Mouse (Mus musculus) A20 (cell line): ENCODE measurements around the gene Gmds.

Experiments
- DNase-seq: peaks from one replicate; pipeline ENCODE4 v3.0.0-alpha.2; 2011; ENCODE audit warnings: low read depth, low spot score

Gene Gmds

GRCm38 (mm10) chr13:31956112-31956511, 382.4 kb downstream of the Gmds start:
- DNase-seq = no peak

DNA sequence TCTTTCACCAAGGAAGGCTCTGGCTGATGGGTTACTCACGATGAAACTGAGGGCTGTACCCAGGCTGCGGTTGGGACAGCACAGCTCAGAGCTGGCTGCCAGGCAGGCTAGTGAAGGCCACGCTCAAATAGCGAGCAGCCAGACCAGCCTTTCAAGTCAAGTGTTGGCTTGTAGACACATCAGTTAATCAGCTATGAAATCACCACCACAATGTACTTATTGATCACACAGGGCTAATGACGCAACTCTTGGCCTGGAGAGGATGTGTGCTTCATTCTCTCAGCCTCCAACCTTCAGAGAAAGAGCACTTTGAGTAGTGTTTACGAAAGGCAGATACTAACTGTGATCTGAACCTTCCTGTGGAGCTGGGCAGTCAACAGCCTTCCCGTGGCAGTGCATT, 383.4 kb downstream of the Gmds start:
- no peak for DNase-seq

DNA sequence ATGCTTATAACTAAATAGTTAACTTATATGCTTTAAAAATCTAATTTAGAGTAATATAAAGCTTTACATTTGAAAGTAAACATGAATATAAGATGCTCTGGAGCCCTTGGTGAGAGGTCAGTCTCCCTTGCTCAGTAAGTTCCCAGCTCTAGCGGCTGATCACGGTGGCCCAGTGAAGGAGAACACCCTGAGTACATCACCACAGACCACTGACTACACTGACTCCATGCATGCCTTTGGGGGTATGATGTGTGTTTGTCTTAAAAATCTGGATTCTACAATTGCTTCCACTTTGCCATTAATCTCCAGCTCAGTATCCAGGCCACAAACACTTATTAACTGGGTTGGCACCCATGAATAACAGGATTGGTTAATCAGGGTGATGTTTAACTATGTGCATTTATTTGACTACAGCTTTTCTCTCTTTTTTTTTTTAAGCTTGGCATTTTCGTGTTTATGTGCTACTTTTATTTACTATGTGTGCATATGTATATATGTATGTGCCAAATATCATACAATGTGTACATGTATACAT, 393.8 kb downstream of the Gmds start:
- no peak for DNase-seq

DNA sequence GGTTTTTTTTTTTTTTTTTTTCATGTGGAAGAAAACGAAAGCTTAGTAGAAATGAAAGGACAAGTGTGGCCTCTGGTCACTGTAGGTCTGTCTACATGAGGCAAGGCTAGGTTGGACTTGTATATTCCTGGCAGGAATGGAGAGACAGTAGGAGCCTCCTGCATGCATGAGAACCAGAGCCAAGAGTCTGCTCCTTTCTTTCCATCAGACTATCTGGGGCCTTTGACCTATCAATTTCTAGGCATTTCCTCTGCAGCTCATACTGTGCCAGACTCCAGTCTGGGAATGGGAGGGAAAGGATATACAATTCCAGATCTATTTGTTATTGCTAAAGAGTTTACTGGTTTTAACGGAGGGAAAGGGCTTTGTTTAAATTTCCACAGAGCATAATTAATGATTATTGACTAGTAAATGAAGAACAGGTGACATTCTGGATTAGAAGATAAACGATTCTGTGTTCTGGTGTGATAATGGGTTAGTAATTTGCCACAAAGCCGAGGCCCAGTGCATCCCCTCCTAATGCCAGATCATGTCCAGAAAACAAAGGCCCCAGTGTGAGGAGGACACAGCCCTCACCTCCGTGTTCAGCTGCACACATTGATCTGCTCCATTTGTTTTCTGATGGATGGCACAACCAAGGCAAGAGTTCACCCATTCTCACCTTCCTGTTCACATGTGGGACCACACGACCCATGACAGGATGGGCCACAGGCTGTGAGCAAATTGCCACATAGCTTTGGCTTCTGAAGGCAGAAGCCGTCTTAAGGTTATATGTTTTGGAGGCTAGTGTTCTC, 394.9 kb downstream of the Gmds start:
- DNase-seq = no peak

DNA sequence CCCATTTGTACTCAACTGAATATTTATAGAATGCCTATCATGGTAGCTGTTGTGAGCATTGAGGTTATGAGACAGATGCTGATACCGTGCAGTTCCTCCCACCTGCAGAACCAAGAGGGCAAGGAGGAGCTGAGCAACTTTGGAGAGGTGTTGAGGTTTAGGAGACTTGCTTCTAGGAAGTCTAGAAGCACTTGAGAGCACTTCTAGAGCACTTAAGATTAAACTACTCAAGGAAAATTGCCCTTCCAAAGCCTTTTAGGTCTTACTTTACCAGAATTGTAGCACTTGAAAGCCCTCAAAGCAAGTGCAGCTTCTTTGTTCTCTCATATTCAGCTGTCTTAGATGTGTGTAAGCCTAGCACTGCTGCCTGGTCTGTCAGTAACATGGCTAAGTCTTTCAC, 409.2 kb downstream of the Gmds start:
- DNase-seq = no peak

- no peak for DNase-seq
Measured at GRCm38 (mm10) chr13:31926599-31926998, 411.9 kb downstream of the Gmds start.

- no peak for DNase-seq
Measured at GRCm38 (mm10) chr13:31924506-31924905, 414.0 kb downstream of the Gmds start.

DNA sequence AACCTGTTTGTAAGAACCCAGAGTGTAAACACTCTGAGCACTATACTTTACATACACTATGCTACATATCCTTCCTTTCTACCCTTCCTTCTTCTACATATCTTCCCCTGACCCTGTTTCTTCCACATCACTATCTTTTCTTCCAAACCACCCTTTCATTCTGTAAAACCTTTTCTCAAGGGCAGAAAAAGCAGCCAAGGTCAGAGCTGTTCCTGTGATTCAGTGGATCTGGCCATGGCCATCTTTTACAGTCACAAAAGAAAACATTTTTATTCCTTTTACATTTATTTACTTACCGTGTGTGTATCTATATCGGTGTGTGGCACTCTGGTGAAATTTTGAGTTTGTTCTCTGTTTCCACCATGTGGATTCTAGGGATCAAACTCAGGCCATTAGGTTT, 418.8 kb downstream of the Gmds start:
- DNase-seq = no peak

DNA sequence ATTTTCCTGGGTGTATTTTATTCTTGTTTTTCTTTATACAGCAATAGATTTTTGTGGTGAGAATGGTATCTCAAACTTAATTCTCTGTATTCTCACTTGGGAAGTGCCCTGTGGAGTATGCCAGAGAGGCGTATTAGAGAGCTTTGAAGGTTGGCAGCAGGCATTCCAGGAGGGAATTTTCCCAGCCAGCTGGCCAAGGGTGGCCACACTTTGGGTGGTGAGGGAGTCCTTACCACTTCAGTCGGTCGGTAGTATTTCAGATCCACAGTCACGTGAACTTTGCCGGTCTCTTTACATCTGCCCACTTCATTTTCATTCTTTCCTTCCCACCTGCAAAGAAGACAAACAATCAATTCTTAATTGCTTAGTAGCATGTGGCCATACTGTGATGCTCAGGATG, 421.2 kb downstream of the Gmds start:
- DNase-seq = no peak

GRCm38 (mm10) chr13:31915748-31916147, 422.8 kb downstream of the Gmds start:
- DNase-seq = no peak

DNA sequence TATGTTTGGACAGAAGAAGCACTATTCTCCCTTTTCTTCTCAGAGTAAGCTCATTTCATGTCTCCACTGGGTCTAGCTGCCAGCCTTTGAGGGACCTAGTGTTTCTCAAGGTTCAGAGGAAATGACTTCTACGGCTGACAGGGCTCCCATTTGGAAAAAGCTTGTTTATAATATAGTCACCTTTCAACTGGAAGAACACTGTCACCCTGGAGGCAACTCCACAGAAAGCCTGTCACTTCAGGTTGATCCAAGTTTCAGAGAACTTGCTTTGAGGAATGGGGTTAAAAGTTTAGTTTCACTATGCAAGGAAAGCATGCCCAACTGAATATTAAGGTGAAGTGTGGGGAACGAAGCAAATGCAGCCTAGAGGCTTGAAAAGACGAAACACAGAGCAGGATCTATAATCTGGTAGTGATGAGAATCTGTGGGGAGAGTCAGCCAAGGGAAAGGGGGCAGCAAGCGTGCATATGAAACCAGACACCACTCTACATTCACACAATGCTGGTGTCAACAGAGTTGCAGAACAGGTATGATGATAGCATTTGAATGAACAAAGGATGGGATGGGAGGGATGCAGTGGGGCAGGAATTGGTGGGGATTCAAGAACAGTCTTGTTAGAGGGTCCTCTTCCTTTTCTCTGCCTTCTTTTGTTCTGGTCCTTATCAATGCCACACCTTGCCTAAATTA, 423.5 kb downstream of the Gmds start:
- DNase-seq = no peak

DNA sequence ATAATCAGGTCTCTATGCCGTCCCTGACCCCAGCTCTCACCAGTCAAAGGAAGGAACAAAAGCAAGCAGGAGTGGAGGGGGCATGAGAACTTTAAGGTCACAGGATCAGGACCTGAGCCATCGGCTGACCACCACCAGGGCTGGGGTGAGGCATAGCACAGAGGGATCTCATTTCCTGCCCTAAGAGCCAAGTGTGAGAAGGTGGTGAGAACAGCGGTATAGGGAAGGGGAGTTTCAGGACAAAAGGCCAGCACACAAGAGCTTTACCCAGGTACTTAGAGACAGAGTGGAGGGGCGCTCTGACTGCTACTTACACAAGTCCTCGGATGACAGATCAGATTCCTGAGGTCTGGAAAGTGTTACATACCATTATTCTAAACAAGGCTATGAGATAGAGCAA, 426.6 kb downstream of the Gmds start:
- no peak for DNase-seq

GRCm38 (mm10) chr13:31911362-31911761, 427.2 kb downstream of the Gmds start:
- no peak for DNase-seq

DNA sequence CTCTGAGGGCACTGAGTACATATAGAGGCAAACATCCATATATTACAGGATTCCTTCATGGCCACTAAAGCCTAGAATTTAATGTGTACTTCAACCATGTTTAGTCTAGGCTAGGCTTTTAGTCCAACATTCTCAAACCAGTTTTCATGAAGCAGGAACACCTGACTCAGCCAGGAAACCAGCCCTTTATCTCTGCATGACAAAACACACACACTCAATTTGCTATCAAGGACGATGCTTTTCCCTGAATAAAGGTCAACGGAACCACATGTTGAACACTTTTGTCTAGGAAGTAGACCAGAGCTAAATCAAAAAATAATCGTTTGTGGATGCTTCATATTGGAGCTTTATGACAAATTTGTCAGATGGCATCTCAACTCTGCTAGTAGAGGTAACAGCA, 429.5 kb downstream of the Gmds start:
- no peak for DNase-seq

DNA sequence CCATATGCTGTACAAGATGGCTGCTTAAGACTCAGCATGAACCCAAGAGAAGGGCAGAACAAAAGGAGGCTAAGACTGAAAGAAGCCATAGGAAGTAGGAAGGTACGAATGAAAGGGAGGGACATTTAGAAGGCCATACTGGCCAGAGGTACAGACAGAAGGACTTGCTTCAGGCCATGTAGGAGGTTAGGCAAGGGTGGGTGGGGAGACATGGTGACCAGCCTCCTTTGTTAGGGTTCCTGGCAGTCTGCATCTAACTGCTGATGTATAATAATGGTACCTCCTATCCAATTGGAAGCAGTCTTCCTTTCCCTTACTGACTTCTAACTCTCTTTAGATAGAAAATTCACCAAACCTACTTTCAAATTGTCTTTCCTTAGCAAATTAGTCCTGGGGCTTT, 432.0 kb downstream of the Gmds start:
- DNase-seq = no peak

DNA sequence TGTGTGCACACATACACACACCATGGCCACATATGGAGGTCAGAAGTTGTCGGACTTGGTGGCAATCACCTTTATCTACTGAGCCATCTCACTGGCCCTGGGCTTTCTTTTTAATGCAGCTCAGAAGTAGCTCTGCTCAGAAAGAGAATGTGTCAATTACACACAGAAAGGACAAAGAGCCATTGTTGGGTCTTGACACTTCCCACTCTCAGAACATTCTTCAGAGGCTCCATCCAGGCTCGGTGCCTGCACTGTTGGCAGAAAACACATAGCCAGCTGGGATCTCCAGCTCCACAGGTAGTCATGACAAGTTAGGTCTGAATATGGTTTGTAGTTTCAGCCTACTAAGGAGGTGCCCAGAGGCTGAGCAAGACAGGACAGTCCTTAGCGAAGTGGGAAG, 438.3 kb downstream of the Gmds start:
- no peak for DNase-seq

DNA sequence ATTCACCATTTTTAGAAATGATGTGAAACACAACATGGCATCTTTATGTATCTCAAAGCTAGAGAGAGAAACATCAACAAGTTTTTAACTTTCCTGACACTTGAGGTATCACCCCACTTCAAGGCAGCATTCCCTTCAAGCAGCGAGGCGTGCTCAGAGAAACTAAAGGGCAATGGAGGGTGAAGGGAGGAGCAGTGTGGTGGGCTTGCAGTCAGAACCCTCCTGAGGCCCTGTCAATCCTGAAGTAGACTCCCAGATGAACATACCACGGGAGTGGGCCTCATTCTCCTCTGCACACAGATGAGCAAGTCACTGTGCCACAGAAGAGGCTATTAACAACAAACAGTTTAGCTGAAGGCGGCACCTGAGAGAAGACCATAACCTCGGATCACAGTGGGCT, 439.1 kb downstream of the Gmds start:
- DNase-seq = no peak

DNA sequence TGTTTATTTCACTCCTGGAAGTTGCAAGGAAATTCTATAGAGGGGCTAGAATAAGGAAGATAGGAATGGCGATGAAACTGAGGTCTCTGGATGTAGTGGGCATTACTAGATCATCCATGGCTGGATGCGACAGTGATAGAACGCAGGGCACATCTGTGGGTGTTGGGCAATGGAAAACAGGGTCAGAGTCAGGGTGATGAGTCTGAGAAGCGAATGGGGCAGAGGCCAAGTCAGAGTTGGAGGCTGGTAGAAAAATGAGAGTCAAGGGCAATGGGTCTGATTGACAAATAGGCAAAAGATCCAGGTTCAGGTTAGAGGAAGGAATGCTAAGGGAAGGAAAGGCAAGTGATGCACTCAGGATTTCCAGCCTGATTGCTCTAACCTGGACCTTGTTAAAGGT, 441.0 kb downstream of the Gmds start:
- no peak for DNase-seq

DNA sequence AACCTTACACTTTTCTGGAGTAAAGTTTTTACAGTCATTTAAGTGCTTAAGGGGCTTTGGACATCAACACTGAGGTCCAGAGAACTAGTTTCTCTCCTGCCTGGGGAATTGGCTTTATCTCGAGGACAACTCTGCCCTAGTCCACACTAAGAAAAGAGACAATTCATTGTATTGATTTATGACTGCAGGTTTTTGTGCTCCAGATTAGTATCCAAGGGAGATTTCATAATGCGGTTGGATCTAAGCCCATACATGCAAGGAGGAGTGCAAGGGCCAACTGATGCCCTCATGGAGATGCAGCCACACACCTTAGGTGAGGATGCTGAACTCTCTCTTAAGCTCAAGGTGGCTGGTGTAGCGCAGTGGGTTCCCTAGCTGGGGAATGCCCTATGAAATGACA, 444.0 kb downstream of the Gmds start:
- no peak for DNase-seq

GRCm38 (mm10) chr13:31892913-31893514, 445.5 kb downstream of the Gmds start:
- no peak for DNase-seq

- no peak for DNase-seq
Measured at GRCm38 (mm10) chr13:31888500-31888899, 450.0 kb downstream of the Gmds start.

DNA sequence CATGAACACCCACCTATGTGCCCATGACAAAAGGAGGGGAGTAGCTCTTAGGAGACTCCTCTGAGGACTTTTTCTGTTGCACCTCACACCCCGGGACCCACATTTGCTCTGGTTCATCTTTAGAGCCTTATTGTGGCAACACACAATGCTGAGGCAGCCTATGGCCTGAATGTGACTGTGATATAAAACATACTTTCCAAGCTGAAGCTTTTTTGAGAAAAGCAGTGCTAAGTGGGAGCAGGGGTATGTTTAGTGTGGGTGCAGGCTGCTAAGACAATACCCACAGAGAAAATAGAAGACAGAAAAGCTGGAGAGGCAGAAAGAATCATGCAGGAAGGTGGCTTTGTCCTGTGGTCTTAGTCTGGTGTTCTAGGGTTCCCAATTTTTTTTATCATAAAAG, 452.8 kb downstream of the Gmds start:
- DNase-seq = no peak
